Mouse (Mus musculus) liver, postnatal 0 days (tissue): Measurements from ENCODE around the gene Clmp.

Source experiments
- CTCF ChIP-seq: sonication (generic); IDR thresholded peaks from 2 replicates; pipeline ENCODE4 v1.5.1; 2016; ENCODE audit warnings: antibody characterized with exemption, low read depth
- EP300 ChIP-seq: IDR thresholded peaks from 2 replicates; pipeline ENCODE4 v1.6.1; 2016; ENCODE audit warnings: antibody characterized with exemption, low read depth, mild to moderate bottlenecking

DNA sequence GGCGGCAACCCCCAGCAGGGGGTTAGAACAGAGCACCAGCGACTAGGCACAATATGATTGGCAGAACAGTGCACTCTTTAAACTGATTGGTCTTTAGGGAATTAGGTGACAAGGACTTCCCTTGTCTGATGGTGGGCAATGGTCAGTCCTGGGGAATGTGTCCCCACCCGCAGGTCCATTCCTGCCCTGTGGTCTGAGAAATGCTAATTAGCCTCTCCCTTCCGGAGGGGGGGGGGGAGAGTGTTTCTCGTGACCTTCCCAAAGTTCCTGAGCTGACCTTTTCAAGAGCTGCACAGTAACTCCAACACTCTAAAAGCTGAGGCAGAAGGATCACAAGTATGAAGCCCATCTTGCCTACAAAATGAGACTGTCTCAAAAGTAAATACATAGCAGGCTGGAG, 108.5 kb downstream of the Clmp start:
- TF ChIP-seq CTCF (no peak), EP300 (no peak)
